Mouse (Mus musculus) bone marrow macrophage, adult 2 months (primary cell): ENCODE data around the gene Gapvd1.

ENCODE experiments used
- CTCF ChIP-seq: IDR thresholded peaks from 2 replicates; pipeline ENCODE4 v1.5.1; 2012; ENCODE audit warnings: low read depth, mild to moderate bottlenecking, low read length, moderate library complexity
- POLR2A ChIP-seq: IDR thresholded peaks from 2 replicates; pipeline ENCODE4 v1.6.1; 2012; ENCODE audit warnings: mild to moderate bottlenecking, low read depth, low read length, borderline replicate concordance

DNA sequence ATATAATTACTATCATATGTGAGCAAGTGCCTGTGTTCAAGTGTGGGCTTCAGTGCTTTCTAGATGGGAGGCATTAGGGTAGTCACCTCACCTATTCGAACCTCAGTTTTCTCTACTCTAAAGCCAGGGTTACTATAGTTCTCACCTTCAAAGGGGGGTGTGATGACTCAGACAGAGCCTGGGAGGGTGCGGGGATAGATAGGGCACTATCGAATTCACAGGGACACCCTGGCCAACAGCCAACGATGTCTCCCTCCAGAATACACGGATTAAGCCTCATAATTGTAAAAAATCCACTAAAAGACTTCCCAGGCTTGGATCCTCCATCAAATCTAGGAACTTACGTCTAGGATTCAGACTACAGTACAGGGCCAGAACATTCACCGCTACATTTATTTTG lies 40.4 kb upstream of the Gapvd1 start:
- TF ChIP-seq POLR2A (no peak), CTCF (no peak)
